Mouse (Mus musculus): ENCODE results near the gene Mreg. TPM values are rescaled to one million over a fixed set of nuclear protein-coding genes. Genes with fewer than 3 reads are reported as not detected.

Mreg gene
- polyA plus RNA-seq, 1 experiment from 2014 or later = 0.75 TPM

- WGBS (ENCODE audit: missing documents) = 91% methylated on average over 16 of the region's 16 CpGs
- Histone ChIP-seq H3K36me3 (ENCODE audit: inconsistent target) (no peaks in the 10 kb centered on the region), H3K4me3 (ENCODE audit: inconsistent target) (no peak overlapping the region), H3K27ac (no peak overlapping the region), H3K79me2 (ENCODE audit: inconsistent target) (no peaks in the 10 kb centered on the region)
These were observed 23.9 kb downstream of the Mreg start for GRCm38 (mm10) chr1:72188142-72188738.

- Histone ChIP-seq H3K4me3 (ENCODE audit: inconsistent target) (no peak overlapping the region), H3K36me3 (ENCODE audit: inconsistent target) (no peaks in the 10 kb centered on the region), H3K27ac (no peak overlapping the region), H3K79me2 (ENCODE audit: inconsistent target) (no peaks in the 10 kb centered on the region)
- WGBS (ENCODE audit: missing documents) = 32% methylated on average over 10 of the region's 10 CpGs
These were observed 24.6 kb downstream of the Mreg start for GRCm38 (mm10) chr1:72187486-72187885.

- H3K27ac ChIP-seq = no peak overlapping the region
- no peak overlapping the region for H3K4me3 ChIP-seq (ENCODE audit: inconsistent target)
- 89% methylated on average over 4 of the region's 5 CpGs for WGBS (ENCODE audit: missing documents)
- H3K79me2 ChIP-seq (ENCODE audit: inconsistent target) = no peaks in the 10 kb centered on the region
- no peaks in the 10 kb centered on the region for H3K36me3 ChIP-seq (ENCODE audit: inconsistent target)
These were observed 26.0 kb downstream of the Mreg start for GRCm38 (mm10) chr1:72186151-72186550.

- Histone ChIP-seq H3K79me2 (ENCODE audit: inconsistent target) (no peaks in the 10 kb centered on the region), H3K27ac (no peak overlapping the region), H3K36me3 (ENCODE audit: inconsistent target) (no peaks in the 10 kb centered on the region), H3K4me3 (ENCODE audit: inconsistent target) (no peak overlapping the region)
- WGBS (ENCODE audit: missing documents) = 93% methylated on average over 5 of the region's 6 CpGs
These were observed 28.6 kb downstream of the Mreg start for GRCm38 (mm10) chr1:72183554-72183953.

- Histone ChIP-seq H3K36me3 (ENCODE audit: inconsistent target) (no peaks in the 10 kb centered on the region), H3K27ac (no peak overlapping the region), H3K79me2 (ENCODE audit: inconsistent target) (no peaks in the 10 kb centered on the region), H3K4me3 (ENCODE audit: inconsistent target) (no peak overlapping the region)
- WGBS (ENCODE audit: missing documents) = 39% methylated on average over 9 of the region's 13 CpGs
These were observed 29.1 kb downstream of the Mreg start for GRCm38 (mm10) chr1:72182930-72183499.

GRCm38 (mm10) chr1:72179947-72180346 lies 32.2 kb downstream of the Mreg start:
- no peaks in the 10 kb centered on the region for H3K36me3 ChIP-seq (ENCODE audit: inconsistent target)

GRCm38 (mm10) chr1:72176239-72176638 lies 35.9 kb downstream of the Mreg start:
- no peaks in the 10 kb centered on the region for H3K79me2 ChIP-seq (ENCODE audit: inconsistent target)
- 67% methylated on average over 6 of the region's 6 CpGs for WGBS (ENCODE audit: missing documents)
- H3K4me3 ChIP-seq (ENCODE audit: inconsistent target) = no peak overlapping the region
- no peak overlapping the region for H3K27ac ChIP-seq
- no peaks in the 10 kb centered on the region for H3K36me3 ChIP-seq (ENCODE audit: inconsistent target)

More at GRCm38 (mm10) chr1:72179947-72180346, 32.2 kb downstream of the Mreg start:
- H3K27ac ChIP-seq = no peak overlapping the region
- WGBS (ENCODE audit: missing documents) = 94% methylated on average over 7 of the region's 7 CpGs
- H3K79me2 ChIP-seq (ENCODE audit: inconsistent target) = no peaks in the 10 kb centered on the region
- H3K4me3 ChIP-seq (ENCODE audit: inconsistent target) = no peak overlapping the region

GRCm38 (mm10) chr1:72174183-72174582 lies 37.9 kb downstream of the Mreg start:
- no peak overlapping the region for H3K27ac ChIP-seq
- 92% methylated on average over 7 of the region's 7 CpGs for WGBS (ENCODE audit: missing documents)
- H3K36me3 ChIP-seq (ENCODE audit: inconsistent target) = no peaks in the 10 kb centered on the region

GRCm38 (mm10) chr1:72173402-72174051 lies 38.6 kb downstream of the Mreg start:
- WGBS (ENCODE audit: missing documents) = 85% methylated on average over 8 of the region's 8 CpGs
- Histone ChIP-seq H3K27ac (no peak overlapping the region), H3K4me3 (ENCODE audit: inconsistent target) (no peak overlapping the region), H3K79me2 (ENCODE audit: inconsistent target) (no peaks in the 10 kb centered on the region), H3K36me3 (ENCODE audit: inconsistent target) (no peaks in the 10 kb centered on the region)

More at GRCm38 (mm10) chr1:72174183-72174582, 37.9 kb downstream of the Mreg start:
- Histone ChIP-seq H3K79me2 (ENCODE audit: inconsistent target) (no peaks in the 10 kb centered on the region), H3K4me3 (ENCODE audit: inconsistent target) (no peak overlapping the region)

- H3K4me3 ChIP-seq (ENCODE audit: inconsistent target) = no peak overlapping the region
- 90% methylated on average over 8 of the region's 8 CpGs for WGBS (ENCODE audit: missing documents)
- no peaks in the 10 kb centered on the region for H3K36me3 ChIP-seq (ENCODE audit: inconsistent target)
- no peaks in the 10 kb centered on the region for H3K79me2 ChIP-seq (ENCODE audit: inconsistent target)
- no peak overlapping the region for H3K27ac ChIP-seq
These were observed 39.3 kb downstream of the Mreg start for GRCm38 (mm10) chr1:72172788-72173187.

- no peak overlapping the region for H3K27ac ChIP-seq
- no peak overlapping the region for H3K4me3 ChIP-seq (ENCODE audit: inconsistent target)
- WGBS (ENCODE audit: missing documents) = 83% methylated on average over 13 of the region's 13 CpGs
- H3K79me2 ChIP-seq (ENCODE audit: inconsistent target) = no peaks in the 10 kb centered on the region
- no peaks in the 10 kb centered on the region for H3K36me3 ChIP-seq (ENCODE audit: inconsistent target)
These were observed 40.9 kb downstream of the Mreg start for GRCm38 (mm10) chr1:72171001-72171860.

GRCm38 (mm10) chr1:72167024-72167423 lies 45.1 kb downstream of the Mreg start:
- no peaks in the 10 kb centered on the region for H3K36me3 ChIP-seq (ENCODE audit: inconsistent target)
- H3K4me3 ChIP-seq (ENCODE audit: inconsistent target) = no peak overlapping the region
- no peak overlapping the region for H3K27ac ChIP-seq
- WGBS (ENCODE audit: missing documents) = 93% methylated on average over 10 of the region's 10 CpGs
- no peaks in the 10 kb centered on the region for H3K79me2 ChIP-seq (ENCODE audit: inconsistent target)

- 96% methylated on average over 5 of the region's 5 CpGs for WGBS (ENCODE audit: missing documents)
- Histone ChIP-seq H3K79me2 (ENCODE audit: inconsistent target) (no peaks in the 10 kb centered on the region), H3K27ac (no peak overlapping the region), H3K4me3 (ENCODE audit: inconsistent target) (no peak overlapping the region), H3K36me3 (ENCODE audit: inconsistent target) (no peaks in the 10 kb centered on the region)
These were observed 45.7 kb downstream of the Mreg start for GRCm38 (mm10) chr1:72166468-72166814.

- Histone ChIP-seq H3K27ac (no peak overlapping the region), H3K79me2 (ENCODE audit: inconsistent target) (no peaks in the 10 kb centered on the region), H3K36me3 (ENCODE audit: inconsistent target) (no peaks in the 10 kb centered on the region), H3K4me3 (ENCODE audit: inconsistent target) (no peak overlapping the region)
- WGBS (ENCODE audit: missing documents) = 89% methylated on average over 20 of the region's 20 CpGs
These were observed 46.2 kb downstream of the Mreg start for GRCm38 (mm10) chr1:72165723-72166467.

All from macrophage (primary cell).